Mouse (Mus musculus) cerebellum, adult 2 months (tissue): ENCODE measurements around the gene Strn. TPM values are rescaled to one million over a fixed set of nuclear protein-coding genes. Genes with fewer than 3 reads are reported as not detected.

ENCODE experiments used
- DNase-seq, 2 experiments: peaks; one replicate each; pipeline ENCODE4 v3.0.0; 2021
- H3K27ac ChIP-seq: fragments of 200-500 bp; 2 replicates; pipeline ENCODE4 v1.5.1; 2012; ENCODE audit warnings: low read length, control low read depth, inconsistent platforms; ENCODE audit not compliant: insufficient read depth
- H3K27me3 ChIP-seq: fragments of 200-500 bp; 2 replicates; pipeline ENCODE4 v1.6.1; 2012; ENCODE audit warnings: inconsistent platforms, mild to moderate bottlenecking, low read length, moderate library complexity; ENCODE audit not compliant: control insufficient read depth, insufficient read depth
- H3K4me1 ChIP-seq: fragments of 200-500 bp; 2 replicates; pipeline ENCODE4 v1.6.1; 2011; ENCODE audit warnings: low read length; ENCODE audit not compliant: control insufficient read depth, insufficient read depth
- H3K4me3 ChIP-seq: fragments of 200-500 bp; replicated peaks from 2 replicates; pipeline ENCODE3; 2011; ENCODE audit warnings: mild to moderate bottlenecking, low read depth, low read length, control low read depth; ENCODE audit not compliant: insufficient read depth
- CTCF ChIP-seq: fragments of 200-500 bp; IDR thresholded peaks from 2 replicates; pipeline ENCODE4 v1.5.1; 2011; ENCODE audit warnings: low read depth, mild to moderate bottlenecking, control low read depth, low read length, moderate library complexity, borderline replicate concordance; ENCODE audit not compliant: insufficient read depth
- POLR2A ChIP-seq: fragments of 200-500 bp; IDR thresholded peaks from 2 replicates; pipeline ENCODE4 v1.6.1; 2011; ENCODE audit warnings: low read length, control low read depth, borderline replicate concordance; ENCODE audit not compliant: insufficient read depth
- WGBS: fragments of 180-500 bp; shearing (Covaris S2); methylation state at CpG from one replicate; pipeline ENCODE4 v1.1.7; 2018; 5-methylcytosine and 5-hydroxymethylcytosine counted together
- polyA plus RNA-seq: library from polyadenylated mRNA; depleted of rRNA; stranded (reverse); fragments of >200 nt; gene quantifications from 2 replicates; pipeline ENCODE4 v1.2.3, GENCODE M21; 2012; rRNA removed

Gene Strn
- polyA plus RNA-seq, 1 experiment: 25.0 TPM

DNA sequence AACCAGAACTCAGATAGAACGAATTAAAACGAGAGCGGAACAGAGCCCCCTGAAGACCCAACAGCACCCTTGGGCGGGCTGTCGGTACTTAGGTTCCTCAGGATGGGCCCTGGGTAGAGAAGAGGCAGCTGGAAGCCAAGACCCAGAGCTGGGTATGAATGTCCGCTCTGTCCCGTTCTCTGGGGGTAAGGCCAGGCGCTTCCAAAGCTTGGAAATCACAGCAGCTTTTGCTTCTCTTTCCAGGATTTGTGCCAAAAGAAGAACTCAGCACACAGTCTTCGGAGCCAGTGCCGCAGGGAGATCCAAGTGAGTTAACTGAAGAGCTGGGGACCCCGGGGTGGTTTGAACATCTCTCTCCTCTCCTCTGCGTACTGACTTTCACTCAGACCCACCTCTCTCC lies 135.4 kb downstream of the Strn start:
- peak in 1 of 2 experiments; percentile 40 for DNase-seq
- Histone ChIP-seq H3K4me1 (no peaks in the 10 kb centered on the region), H3K27ac (peak overlapping the region; percentile 57; the same call in 1 of the 2 replicates), H3K27me3 (no peaks in the 10 kb centered on the region), H3K4me3 (no peak overlapping the region)
- TF ChIP-seq CTCF (no peak), POLR2A (no peak)
- WGBS: 52% methylated on average over 12 of the region's 12 CpGs

DNA sequence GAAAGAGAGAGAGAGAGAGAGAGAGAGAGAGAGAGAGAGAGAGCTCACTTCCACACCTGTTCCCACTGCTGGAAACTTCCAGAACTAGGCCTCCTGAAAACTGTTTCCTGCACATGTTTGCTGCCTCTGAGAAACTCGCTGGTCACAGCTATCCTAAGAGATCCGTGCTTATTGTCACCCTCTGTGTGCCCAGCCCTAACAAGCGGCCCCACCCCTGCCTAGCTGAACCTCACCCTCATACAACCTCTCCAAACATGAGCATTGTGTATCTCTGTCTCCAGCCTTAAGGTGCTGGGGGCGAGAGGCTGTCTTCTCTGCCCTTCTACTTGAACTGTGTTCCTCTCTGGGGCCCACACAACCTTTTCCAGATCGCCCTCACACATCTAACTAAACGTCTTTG lies 136.0 kb downstream of the Strn start:
- 80% methylated on average over 6 of the region's 6 CpGs for WGBS
- H3K27ac ChIP-seq: peak overlapping the region; percentile 57; the same call in 1 of the 2 replicates
- no peaks in the 10 kb centered on the region for H3K4me1 ChIP-seq
- H3K27me3 ChIP-seq: no peaks in the 10 kb centered on the region
- DNase-seq: no peak
- no peak overlapping the region for H3K4me3 ChIP-seq
- TF ChIP-seq CTCF (no peak), POLR2A (no peak)

Other genes with a start within 250 kb of the Strn start
- 2.0 and 2.2 TPM in 2 replicates for gene Vit, start 229.1 kb downstream of the Strn start, polyA plus RNA-seq
- 36.0 and 39.2 TPM in 2 replicates for gene Heatr5b, start 98.2 kb upstream of the Strn start, polyA plus RNA-seq
- gene Gpatch11, start 98.4 kb upstream of the Strn start, polyA plus RNA-seq: 39.0 and 40.4 TPM in 2 replicates
- 2.7 and 2.9 TPM in 2 replicates for gene Eif2ak2, start 145.4 kb upstream of the Strn start, polyA plus RNA-seq
- 0.20 and 0.35 TPM in 2 replicates for gene Sult6b1, start 169.8 kb upstream of the Strn start, polyA plus RNA-seq
- 49.3 and 53.4 TPM in 2 replicates for gene Cebpzos, start 179.3 kb upstream of the Strn start, polyA plus RNA-seq
- 20.9 and 21.5 TPM in 2 replicates for gene Cebpz, start 199.9 kb upstream of the Strn start, polyA plus RNA-seq
- gene Ndufaf7, start 199.9 kb upstream of the Strn start, polyA plus RNA-seq: 45.3 and 46.7 TPM in 2 replicates